Mouse (Mus musculus): ENCODE data around the gene Tex2.

DNA sequence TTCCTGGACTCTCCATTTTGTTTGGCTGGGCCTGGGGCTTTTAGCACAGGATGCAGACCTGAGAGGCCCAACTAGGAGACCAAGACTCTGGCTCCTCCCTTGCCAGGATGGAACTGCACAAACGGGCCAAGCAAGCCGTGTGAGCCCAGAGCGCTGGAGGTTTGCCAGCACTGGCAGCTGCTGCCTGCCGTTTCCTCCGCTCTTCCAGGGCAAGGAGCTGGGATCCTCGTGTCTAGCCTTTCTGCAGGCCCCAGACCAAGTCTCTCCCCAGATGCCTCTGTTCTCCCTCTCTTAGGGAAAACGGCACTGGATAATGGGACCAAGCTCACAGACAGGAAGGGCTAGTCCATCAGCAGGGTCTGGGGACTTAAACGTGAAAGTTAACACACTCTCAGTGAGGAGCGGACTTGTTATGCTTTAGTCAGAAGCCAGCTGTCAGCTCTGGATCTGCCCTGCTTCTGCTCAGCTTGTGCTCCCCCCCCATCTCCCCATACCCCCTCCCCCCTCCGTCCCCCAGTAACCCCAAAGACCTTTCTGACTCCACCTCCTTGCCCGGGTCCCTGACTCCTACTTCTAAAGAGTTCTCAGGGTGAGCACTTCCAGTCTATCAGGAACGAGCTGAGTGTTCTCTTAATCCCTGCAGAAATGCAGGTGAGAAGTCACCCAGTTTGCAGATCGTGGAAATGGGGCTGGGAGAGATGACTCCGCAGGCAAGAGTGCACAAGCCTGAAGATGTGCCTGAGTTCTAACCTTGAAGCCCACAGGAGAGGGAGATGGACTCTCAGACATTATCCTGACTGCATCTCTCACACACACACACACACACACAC is 45.0 kb upstream of the Tex2 start:
- TF ChIP-seq CTCF (IDR thresholded peaks at IDR 0.05; ENCODE audit: insufficient read depth, low read depth, low read length) (no peak), POLR2A (IDR thresholded peaks at IDR 0.05; ENCODE audit: insufficient read depth, low read depth, low read length) (no peak)

Data from olfactory bulb, adult 2 months (tissue).